Mouse (Mus musculus) liver, embryonic 13.5 days (tissue): ENCODE measurements around the gene Plekha7. TPM values are rescaled to one million over a fixed set of nuclear protein-coding genes. Genes with fewer than 3 reads are reported as not detected.

Experiments used
- ATAC-seq: fragments of 200-750 bp; cut with Nextera tagmentation; 2 replicates; pipeline ENCODE4 v1.8.0; 2017; ENCODE audit warnings: low read depth, mild to moderate bottlenecking, moderate number of reproducible peaks, moderate library complexity
- DNase-seq: peaks from one replicate; pipeline ENCODE4 v3.0.0; 2022
- H3K27ac ChIP-seq: fragments of 300-500 bp; sonication (generic); 2 replicates; pipeline ENCODE4 v1.5.1; 2015; ENCODE audit warnings: moderate library complexity, mild to moderate bottlenecking, inconsistent platforms
- H3K27me3 ChIP-seq: fragments of 300-500 bp; sonication (generic); 2 replicates; pipeline ENCODE4 v1.6.1; 2015; ENCODE audit warnings: mild to moderate bottlenecking, inconsistent platforms
- H3K36me3 ChIP-seq: fragments of 300-500 bp; sonication (generic); 2 replicates; pipeline ENCODE4 v1.6.1; 2015; ENCODE audit warnings: mild to moderate bottlenecking, inconsistent platforms
- H3K4me1 ChIP-seq: fragments of 300-500 bp; sonication (generic); replicated peaks from 2 replicates; pipeline ENCODE4 v1.6.1; 2015; ENCODE audit warnings: inconsistent platforms
- H3K4me2 ChIP-seq: fragments of 300-500 bp; sonication (generic); 2 replicates; pipeline ENCODE4 v1.6.1; 2015; ENCODE audit warnings: inconsistent platforms, mild to moderate bottlenecking, moderate library complexity
- H3K4me3 ChIP-seq: fragments of 300-500 bp; sonication (generic); replicated peaks from 2 replicates; pipeline ENCODE4 v1.5.1; 2015; ENCODE audit warnings: mild to moderate bottlenecking, inconsistent platforms
- H3K9ac ChIP-seq: fragments of 300-500 bp; sonication (generic); 2 replicates; pipeline ENCODE4 v1.6.1; 2015; ENCODE audit warnings: mild to moderate bottlenecking, inconsistent platforms
- H3K9me3 ChIP-seq: fragments of 300-500 bp; sonication (generic); replicated peaks from 2 replicates; pipeline ENCODE4 v1.6.1; 2016; ENCODE audit warnings: inconsistent platforms
- WGBS: fragments of 180-500 bp; shearing (Covaris S2); methylation state at CpG from one replicate; pipeline ENCODE4 v1.1.7; 2015; ENCODE audit not compliant: insufficient replicate concordance; 5-methylcytosine and 5-hydroxymethylcytosine counted together
- polyA plus RNA-seq: library from polyadenylated mRNA; unstranded; fragments of >200 nt; fragmentation: Nextera tagmentation; extraction: Ambion mirVana; gene quantifications from 2 replicates; pipeline ENCODE4 v1.2.1, GENCODE M21; 2015

Gene Plekha7
- polyA plus RNA-seq, 1 experiment from 2014 or later, result 2.5 TPM

DNA sequence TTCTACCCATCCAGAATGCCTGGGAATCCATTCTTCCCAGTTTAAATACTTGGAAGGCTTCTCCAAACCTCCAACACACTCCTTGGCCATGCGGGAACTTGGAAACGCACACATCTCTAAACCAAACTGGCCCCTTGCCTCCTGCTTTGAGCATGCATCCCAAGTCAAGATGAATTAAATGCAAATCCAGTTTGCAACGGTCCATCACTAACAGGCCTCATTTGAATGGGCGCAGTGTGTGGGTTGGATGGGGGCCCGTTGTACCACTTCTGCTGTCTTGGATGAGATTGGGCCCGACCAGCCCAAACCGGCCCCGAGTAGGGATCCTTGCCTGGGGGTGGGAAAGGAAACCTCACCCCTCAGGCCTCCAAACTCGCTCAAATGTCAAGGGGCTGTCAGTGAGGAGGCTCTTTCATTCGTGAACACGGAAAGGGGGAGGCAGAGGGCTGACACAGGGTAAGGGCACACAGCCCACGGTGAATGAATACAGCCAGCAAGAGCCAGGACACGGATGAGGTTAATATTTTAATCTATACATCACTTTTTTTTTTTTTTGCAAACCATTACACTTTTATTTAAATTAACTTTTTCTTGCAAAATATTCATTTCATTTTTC, 185.1 kb downstream of the Plekha7 start:
- 68% methylated on average over 13 of the region's 13 CpGs for WGBS
- DNase-seq, result no peak

DNA sequence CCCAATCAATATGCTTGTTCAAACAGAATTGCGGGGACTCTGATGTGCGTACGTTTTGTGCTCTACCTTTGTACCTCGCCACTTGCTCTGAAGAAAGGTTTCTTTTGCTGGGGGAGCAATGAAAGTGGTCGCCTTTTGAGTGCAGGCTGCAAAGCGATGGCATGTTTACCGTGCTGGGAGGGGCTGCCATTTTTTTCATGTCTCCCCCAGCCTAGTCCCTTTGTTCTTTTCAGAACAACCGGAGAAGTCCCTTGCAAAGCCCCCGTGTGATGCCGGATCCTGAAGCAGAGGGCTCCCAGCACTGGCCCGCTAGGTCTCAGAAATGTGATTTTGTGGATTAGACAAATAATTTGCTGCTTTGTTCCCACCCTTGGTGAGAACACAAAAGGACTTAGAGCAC, 187.0 kb downstream of the Plekha7 start:
- no peaks in the 10 kb centered on the region for H3K9me3 ChIP-seq
- no peak overlapping the region for H3K4me3 ChIP-seq
- no peak overlapping the region for H3K4me2 ChIP-seq
- no peak overlapping the region for H3K9ac ChIP-seq
- peaks cover 3% of the 10 kb centered on the region; the same call in 1 of the 2 replicates for H3K4me1 ChIP-seq
- no peak overlapping the region for H3K27ac ChIP-seq
- WGBS, result 71% methylated on average over 11 of the region's 11 CpGs
- ATAC-seq, result no peak
- DNase-seq, result no peak
- H3K36me3 ChIP-seq, result no peaks in the 10 kb centered on the region
- H3K27me3 ChIP-seq, result no peaks in the 10 kb centered on the region

More for the DNA sequence above, 185.1 kb downstream of the Plekha7 start:
- Histone ChIP-seq H3K4me3 (no peak overlapping the region), H3K27me3 (no peaks in the 10 kb centered on the region), H3K4me2 (no peak overlapping the region), H3K4me1 (peaks cover 3% of the 10 kb centered on the region; the same call in 1 of the 2 replicates), H3K9me3 (no peaks in the 10 kb centered on the region), H3K27ac (no peak overlapping the region), H3K9ac (no peak overlapping the region), H3K36me3 (no peaks in the 10 kb centered on the region)
- ATAC-seq, result no peak

DNA sequence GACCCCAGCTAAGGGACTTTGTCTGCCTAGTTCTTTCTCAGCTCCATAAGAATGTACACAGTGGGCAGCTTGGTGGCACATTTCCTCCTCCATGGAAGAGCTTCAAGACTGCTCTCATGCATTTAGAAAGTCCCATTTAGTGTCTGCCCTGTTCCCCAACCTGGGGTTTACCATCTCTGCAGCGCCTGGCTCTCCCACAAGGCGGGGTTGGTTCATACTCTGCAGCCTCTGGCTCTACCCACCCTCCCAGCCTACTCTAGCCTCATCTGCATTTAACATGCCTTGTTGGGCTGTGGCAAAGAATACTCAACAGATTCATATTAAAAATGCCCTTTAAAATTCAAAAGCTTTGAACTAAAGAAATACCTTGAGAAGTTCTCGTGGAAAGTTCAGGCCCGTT, 187.4 kb downstream of the Plekha7 start:
- no peak for DNase-seq
- Histone ChIP-seq H3K4me1 (peaks cover 3% of the 10 kb centered on the region; the same call in 1 of the 2 replicates), H3K9ac (no peak overlapping the region), H3K27ac (no peak overlapping the region), H3K4me3 (no peak overlapping the region), H3K9me3 (no peaks in the 10 kb centered on the region), H3K27me3 (no peaks in the 10 kb centered on the region), H3K4me2 (no peak overlapping the region), H3K36me3 (no peaks in the 10 kb centered on the region)
- 71% methylated on average over 4 of the region's 4 CpGs for WGBS
- no peak for ATAC-seq

DNA sequence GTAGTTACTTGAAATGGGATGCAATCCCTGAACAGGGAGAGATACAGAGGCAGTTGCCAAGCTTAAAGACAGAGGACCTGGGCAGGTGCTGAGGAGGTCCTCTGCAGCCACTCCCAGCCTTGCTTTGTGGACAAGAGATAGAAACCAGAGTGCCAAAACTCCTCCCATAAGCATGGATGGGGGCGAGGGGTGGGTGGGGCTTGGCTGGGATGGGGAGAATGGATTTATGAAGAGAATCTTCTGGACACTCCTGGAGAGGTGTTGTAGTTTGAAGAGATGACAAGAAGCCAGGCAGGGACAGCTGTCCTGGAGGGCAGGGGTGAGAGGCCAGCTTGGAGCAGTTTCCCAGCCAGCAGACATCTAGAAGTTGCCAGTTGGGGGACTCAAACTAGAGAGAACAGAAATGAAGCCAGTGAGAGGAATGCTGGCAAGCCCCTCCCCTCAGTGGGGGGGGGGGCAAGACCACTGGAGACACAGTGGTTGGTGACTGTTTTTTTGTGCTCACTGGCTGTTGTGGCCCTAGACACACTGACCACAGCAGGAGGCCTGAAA, 188.8 kb downstream of the Plekha7 start:
- Histone ChIP-seq H3K27me3 (no peaks in the 10 kb centered on the region), H3K4me2 (no peak overlapping the region), H3K27ac (no peak overlapping the region), H3K36me3 (no peaks in the 10 kb centered on the region), H3K9me3 (no peaks in the 10 kb centered on the region), H3K4me1 (peaks cover 3% of the 10 kb centered on the region; the same call in 1 of the 2 replicates), H3K9ac (no peak overlapping the region), H3K4me3 (no peak overlapping the region)
- DNase-seq, result no peak
- WGBS, result 54% methylated on average over 1 of the region's 1 CpGs
- no peak for ATAC-seq

DNA sequence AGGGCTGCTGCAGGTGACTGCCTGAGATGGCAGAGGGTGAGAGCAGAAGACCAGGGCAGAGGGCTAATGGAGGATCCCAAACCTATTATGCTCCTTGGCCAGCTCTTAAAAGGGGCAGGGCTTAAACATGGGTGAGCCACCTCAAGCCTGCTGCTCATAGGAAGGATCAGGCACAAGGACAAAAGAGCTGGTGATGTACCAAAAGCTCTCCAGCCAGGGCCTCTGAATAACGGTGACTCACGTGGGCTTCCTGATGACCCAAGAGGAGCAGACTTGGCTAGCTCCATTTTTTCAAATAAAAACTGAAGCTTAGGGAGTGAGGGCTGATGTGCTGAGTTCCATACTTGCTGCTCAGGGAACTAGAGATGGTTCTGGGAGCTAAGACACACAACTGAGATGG, 192.2 kb downstream of the Plekha7 start:
- H3K4me1 ChIP-seq, result no peaks in the 10 kb centered on the region

DNA sequence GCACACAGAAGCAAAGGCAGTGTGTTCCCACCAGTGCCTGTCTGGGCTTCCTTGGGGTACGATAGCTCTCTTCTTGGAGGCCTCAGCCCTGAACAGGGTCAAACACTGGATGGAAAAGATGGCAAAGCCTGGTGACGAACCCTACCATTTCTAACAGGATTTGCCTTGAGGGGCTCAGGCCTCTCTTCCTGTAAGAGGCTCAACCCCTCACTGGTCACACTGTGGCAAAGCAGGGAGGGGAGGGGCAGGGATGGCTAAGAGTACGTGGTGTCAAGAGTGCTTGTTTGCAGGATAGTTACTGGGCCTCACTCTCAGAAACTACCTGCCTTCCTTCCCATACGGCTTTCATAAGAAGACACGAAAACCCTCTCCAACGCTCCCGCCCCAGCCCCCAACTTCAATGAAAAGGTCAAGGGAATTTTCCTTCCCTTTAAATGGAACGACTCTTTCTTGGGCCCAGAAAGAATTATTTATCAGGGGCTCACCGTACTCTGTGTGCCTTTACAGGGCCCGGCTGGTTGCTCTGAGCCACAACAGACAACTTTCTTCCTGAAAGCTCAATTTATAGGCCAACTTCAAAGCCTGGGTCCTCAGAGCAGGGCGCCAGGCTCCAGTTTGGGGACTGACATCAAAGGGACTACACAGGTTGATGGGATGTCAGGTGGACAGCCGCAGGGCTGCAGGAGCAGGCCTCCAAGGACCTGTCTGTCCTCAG, 192.8 kb downstream of the Plekha7 start:
- Histone ChIP-seq H3K9ac (no peak overlapping the region), H3K36me3 (no peaks in the 10 kb centered on the region), H3K4me3 (no peak overlapping the region), H3K27me3 (no peaks in the 10 kb centered on the region), H3K9me3 (no peaks in the 10 kb centered on the region), H3K4me1 (no peaks in the 10 kb centered on the region), H3K4me2 (no peak overlapping the region), H3K27ac (no peak overlapping the region)
- 74% methylated on average over 12 of the region's 12 CpGs for WGBS
- DNase-seq (no peak), ATAC-seq (no peak)

More for the DNA sequence above, 192.2 kb downstream of the Plekha7 start:
- no peak overlapping the region for H3K27ac ChIP-seq
- no peaks in the 10 kb centered on the region for H3K27me3 ChIP-seq
- H3K9ac ChIP-seq, result no peak overlapping the region
- H3K4me3 ChIP-seq, result no peak overlapping the region
- no peak overlapping the region for H3K4me2 ChIP-seq
- DNase-seq (no peak), ATAC-seq (no peak)
- WGBS, result 63% methylated on average over 2 of the region's 2 CpGs
- no peaks in the 10 kb centered on the region for H3K9me3 ChIP-seq
- H3K36me3 ChIP-seq, result no peaks in the 10 kb centered on the region

DNA sequence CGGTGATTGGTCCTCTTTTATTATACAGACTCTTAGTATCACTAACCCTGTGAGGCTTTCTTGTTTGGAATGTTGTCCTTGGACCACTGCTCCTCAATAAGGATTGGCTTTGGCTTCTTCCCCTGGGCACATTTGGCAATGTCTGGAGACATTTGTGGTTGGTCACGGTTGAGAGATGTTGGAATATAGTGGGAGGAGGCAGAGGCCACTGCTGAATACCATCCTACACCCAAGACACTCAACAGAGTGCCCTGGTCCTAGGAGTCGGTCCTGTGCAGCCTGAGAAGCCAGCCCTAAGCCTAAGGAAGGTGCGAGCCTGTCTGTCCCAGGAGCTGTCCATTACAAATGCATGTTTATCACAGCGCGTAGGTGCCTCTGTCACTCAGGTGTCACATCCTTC, 196.6 kb downstream of the Plekha7 start:
- WGBS, result 69% methylated on average over 6 of the region's 6 CpGs

DNA sequence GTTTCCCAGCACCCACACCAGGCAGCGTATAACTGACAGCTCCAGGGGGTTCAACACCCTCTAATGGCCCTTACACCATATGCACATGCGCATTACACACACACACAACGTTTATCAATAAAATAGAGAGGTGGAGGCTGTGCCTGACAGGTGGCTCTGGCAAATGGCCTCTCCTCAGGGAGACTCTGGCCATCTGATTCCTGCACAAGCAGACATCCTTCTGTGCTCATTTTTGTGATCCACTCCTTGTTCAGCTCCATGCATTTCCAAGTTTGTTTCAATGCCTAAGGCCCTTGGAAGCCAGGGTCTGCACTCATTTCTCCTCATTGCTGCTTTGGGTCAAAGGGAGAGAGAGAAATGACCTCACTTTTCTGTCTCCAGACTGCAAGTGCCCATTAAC, 197.5 kb downstream of the Plekha7 start:
- no peaks in the 10 kb centered on the region for H3K27me3 ChIP-seq
- DNase-seq (no peak), ATAC-seq (no peak)
- WGBS, result 66% methylated on average over 3 of the region's 3 CpGs
- H3K36me3 ChIP-seq, result peaks cover 11% of the 10 kb centered on the region
- H3K4me2 ChIP-seq, result no peak overlapping the region
- no peak overlapping the region for H3K9ac ChIP-seq
- no peak overlapping the region for H3K4me3 ChIP-seq
- no peak overlapping the region for H3K27ac ChIP-seq
- H3K4me1 ChIP-seq, result no peaks in the 10 kb centered on the region
- H3K9me3 ChIP-seq, result no peaks in the 10 kb centered on the region

More for the DNA sequence above, 196.6 kb downstream of the Plekha7 start:
- H3K36me3 ChIP-seq, result peaks cover 3% of the 10 kb centered on the region
- no peak for ATAC-seq
- no peaks in the 10 kb centered on the region for H3K27me3 ChIP-seq
- no peak overlapping the region for H3K9ac ChIP-seq
- no peak overlapping the region for H3K4me2 ChIP-seq
- no peak overlapping the region for H3K4me3 ChIP-seq
- H3K27ac ChIP-seq, result no peak overlapping the region
- H3K4me1 ChIP-seq, result no peaks in the 10 kb centered on the region
- no peak for DNase-seq
- no peaks in the 10 kb centered on the region for H3K9me3 ChIP-seq

DNA sequence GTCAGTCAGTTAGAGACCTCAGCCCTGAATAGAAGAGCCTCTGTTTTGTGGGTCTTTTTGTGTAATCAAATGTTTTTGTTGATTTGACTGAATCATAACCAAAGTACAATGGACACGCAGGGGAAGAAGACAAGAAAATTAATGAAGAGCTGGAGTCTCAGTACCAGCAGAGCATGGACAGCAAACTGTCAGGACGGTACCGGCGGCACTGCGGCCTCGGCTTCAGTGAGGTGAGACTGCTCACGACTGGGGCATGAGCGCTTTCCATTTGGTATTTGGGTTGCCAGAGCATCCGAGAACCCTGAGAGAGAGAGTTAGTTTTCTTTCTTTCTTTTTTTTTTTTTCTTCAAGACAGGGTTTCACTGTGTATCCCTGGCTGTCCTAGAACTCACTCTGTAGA, 205.1 kb downstream of the Plekha7 start:
- Histone ChIP-seq H3K4me1 (peaks cover 3% of the 10 kb centered on the region), H3K36me3 (peaks cover 64% of the 10 kb centered on the region), H3K4me2 (no peak overlapping the region), H3K27me3 (no peaks in the 10 kb centered on the region), H3K27ac (no peak overlapping the region), H3K4me3 (no peak overlapping the region), H3K9me3 (no peaks in the 10 kb centered on the region), H3K9ac (no peak overlapping the region)
- no peak for ATAC-seq
- no peak for DNase-seq
- WGBS, result 93% methylated on average over 9 of the region's 9 CpGs

DNA sequence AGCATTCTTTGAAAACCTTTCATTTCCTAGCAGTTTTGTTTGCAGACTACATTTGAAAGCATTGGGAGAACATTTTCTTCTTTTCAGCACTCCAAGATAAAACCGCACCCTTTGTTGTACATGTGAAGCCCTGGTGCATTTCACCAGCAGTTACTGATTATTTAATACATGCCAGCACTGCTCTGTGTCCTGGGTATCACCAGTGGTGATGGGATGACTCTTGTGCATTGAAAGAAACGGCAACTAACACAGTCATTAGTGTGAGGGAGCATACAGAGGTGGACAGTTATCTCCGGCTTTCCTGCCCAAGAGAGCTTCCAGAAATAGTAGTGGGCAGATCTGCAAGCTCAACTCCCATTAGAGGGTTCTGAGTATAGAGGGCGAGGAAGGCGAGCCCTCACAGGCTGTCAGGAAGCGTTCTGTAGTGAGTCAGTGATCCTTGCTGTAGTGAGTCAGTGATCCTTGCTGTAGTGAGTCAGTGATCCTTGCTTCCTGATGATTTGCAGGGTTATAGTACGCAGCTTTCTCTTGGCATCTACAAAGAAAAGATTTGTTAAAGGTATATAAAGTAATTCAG, 208.1 kb downstream of the Plekha7 start:
- H3K4me2 ChIP-seq, result no peak overlapping the region
- peaks cover 32% of the 10 kb centered on the region for H3K4me1 ChIP-seq
- no peaks in the 10 kb centered on the region for H3K9me3 ChIP-seq
- H3K4me3 ChIP-seq, result no peak overlapping the region
- DNase-seq (no peak), ATAC-seq (0 out of 2 replicates have a peak, but pooled peaks have one; percentile 47)
- WGBS, result 78% methylated on average over 7 of the region's 7 CpGs
- no peaks in the 10 kb centered on the region for H3K27me3 ChIP-seq
- peaks cover 52% of the 10 kb centered on the region for H3K36me3 ChIP-seq
- H3K27ac ChIP-seq, result no peak overlapping the region
- H3K9ac ChIP-seq, result no peak overlapping the region

DNA sequence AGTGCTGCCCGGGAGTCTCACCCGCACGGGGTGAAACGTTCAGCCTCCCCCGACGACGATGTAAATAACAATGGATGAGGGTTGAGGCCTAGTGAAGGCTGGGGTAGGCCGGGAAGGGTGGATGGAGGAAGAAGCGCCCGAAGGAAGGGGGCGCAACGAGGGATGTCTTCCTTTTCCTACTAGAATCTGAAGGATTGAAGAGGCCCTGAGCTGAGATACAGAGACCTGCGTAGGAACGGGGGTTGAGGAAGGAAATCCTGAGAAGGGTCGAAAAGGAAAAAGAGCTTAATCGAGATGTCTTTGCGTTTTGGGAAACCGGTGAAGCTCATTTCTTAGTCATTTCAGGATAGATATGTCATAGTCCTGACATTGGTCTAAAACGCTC, 214.7 kb downstream of the Plekha7 start:
- no peak for DNase-seq
- H3K27me3 ChIP-seq, result no peaks in the 10 kb centered on the region
- H3K4me3 ChIP-seq, result peak overlapping the region; percentile 77
- H3K9me3 ChIP-seq, result no peaks in the 10 kb centered on the region
- peaks cover 5% of the 10 kb centered on the region; the same call in 1 of the 2 replicates for H3K36me3 ChIP-seq
- H3K9ac ChIP-seq, result peak overlapping the region; percentile 90
- peak; percentile 75 for ATAC-seq
- under 1% methylated on average over 19 of the region's 19 CpGs for WGBS
- peak overlapping the region; percentile 79 for H3K4me2 ChIP-seq
- H3K4me1 ChIP-seq, result peaks cover 52% of the 10 kb centered on the region
- H3K27ac ChIP-seq, result peak overlapping the region; percentile 81
